Mouse (Mus musculus) lung, adult 2 months (tissue): ENCODE data around the gene Gpr132.

Experiments
- CTCF ChIP-seq: fragments of 200-500 bp; IDR thresholded peaks from 2 replicates; pipeline ENCODE4 v1.5.1; 2011; ENCODE audit warnings: mild to moderate bottlenecking, low read length, control low read depth; ENCODE audit not compliant: insufficient read depth
- POLR2A ChIP-seq: fragments of 200-500 bp; IDR thresholded peaks from 2 replicates; pipeline ENCODE4 v1.6.1; 2011; ENCODE audit warnings: low read depth, mild to moderate bottlenecking, control low read depth, low read length, borderline replicate concordance; ENCODE audit errors: extremely low read depth

GRCm38 (mm10) chr12:112858581-112859336 lies 9.3 kb downstream of the Gpr132 start:
- TF ChIP-seq CTCF: no peak
- no peak for TF ChIP-seq POLR2A
